Comparison of ENCODE assay signal across 8 mouse cellular contexts in genomic region chr4:43025084-43025960, GRCm38 (mm10). TPM values are rescaled to one million over a fixed set of nuclear protein-coding genes. Genes with fewer than 3 reads are reported as not detected.
DNase-seq lines count a peak whose midpoint lies in the region; ATAC-seq and TF ChIP-seq lines count a peak whose summit lies in the region.

Pigo (minus strand) TSS chr4:43025819.

- no peaks in the 10 kb centered on the region for H3K9me3 ChIP-seq in erythroblast, embryonic 14.5 days (ENCODE audit: control insufficient read depth, low read length)
- H3K9me3 ChIP-seq in heart, embryonic 12.5 days (replicated peaks), result no peaks in the 10 kb centered on the region
- H3K9me3 ChIP-seq in kidney, postnatal 0 days (replicated peaks; ENCODE audit: low read length), result no peaks in the 10 kb centered on the region
- H3K9me3 ChIP-seq in liver, embryonic 11.5 days (ENCODE audit: control insufficient read depth, low read length), result no peaks in the 10 kb centered on the region
- no peaks in the 10 kb centered on the region for H3K9me3 ChIP-seq in stomach, embryonic 14.5 days (ENCODE audit: control insufficient read depth, low read depth, low read length)

- ATAC-seq in heart, embryonic 12.5 days (ENCODE audit: insufficient number of reproducible peaks, low FRiP score), result peak; percentile 89
- peak; percentile 90 for ATAC-seq in kidney, postnatal 0 days (replicated peaks; ENCODE audit: low FRiP score, low read depth)
- ATAC-seq in liver, embryonic 11.5 days (replicated peaks; ENCODE audit: low FRiP score), result peak; percentile 92
- peak; percentile 93 for ATAC-seq in stomach, embryonic 14.5 days (ENCODE audit: insufficient number of reproducible peaks, insufficient read depth, low FRiP score, low read depth)

- TF ChIP-seq CTCF in C2C12 (IDR thresholded peaks at IDR 0.05; ENCODE audit: control insufficient read depth, insufficient read depth, insufficient read length), result peak; percentile 88
- TF ChIP-seq CTCF in brain, embryonic 14.5 days (IDR thresholded peaks at IDR 0.05; ENCODE audit: borderline replicate concordance, extremely low read depth, insufficient read depth, insufficient read length), result peak; percentile 92
- TF ChIP-seq CTCF in kidney, postnatal 0 days (IDR thresholded peaks at IDR 0.05; ENCODE audit: low read depth), result peak; percentile 83

- H3K27me3 ChIP-seq in C2C12 (ENCODE audit: control insufficient read depth, insufficient read depth, insufficient read length), result no peaks in the 10 kb centered on the region
- H3K27me3 ChIP-seq in erythroblast, embryonic 14.5 days (ENCODE audit: control insufficient read depth), result no peaks in the 10 kb centered on the region
- H3K27me3 ChIP-seq in heart, embryonic 12.5 days (replicated peaks), result no peaks in the 10 kb centered on the region
- no peaks in the 10 kb centered on the region for H3K27me3 ChIP-seq in kidney, postnatal 0 days (ENCODE audit: insufficient read depth, low read length)
- H3K27me3 ChIP-seq in liver, embryonic 11.5 days (replicated peaks; ENCODE audit: control insufficient read depth, insufficient read depth, low read length), result no peaks in the 10 kb centered on the region
- H3K27me3 ChIP-seq in stomach, embryonic 14.5 days (ENCODE audit: control insufficient read depth, insufficient read depth, low read length), result no peaks in the 10 kb centered on the region

- peak; percentile 97 for DNase-seq in brain, embryonic 14.5 days (ENCODE audit: low read depth)
- peak; percentile 98 for DNase-seq in kidney, postnatal 0 days (ENCODE audit: low spot score)
- DNase-seq in liver, embryonic 11.5 days (ENCODE audit: low spot score), result peak; percentile 95
- DNase-seq in naive thymus-derived CD4-positive, alpha-beta T cell, adult 2 months (ENCODE audit: low read depth), result peak; percentile 96

- TF ChIP-seq POLR2A in brain, embryonic 14.5 days (IDR thresholded peaks at IDR 0.05; ENCODE audit: borderline replicate concordance, extremely low read depth, insufficient read depth, insufficient read length, poor library complexity, severe bottlenecking), result peak; percentile 56; the same call in 1 of the 2 replicates

- no peaks in the 10 kb centered on the region for H3K79me3 ChIP-seq in C2C12 (ENCODE audit: low read depth)

- peaks cover 22% of the 10 kb centered on the region for H3K36me3 ChIP-seq in C2C12 (ENCODE audit: control insufficient read depth, insufficient read depth)
- H3K36me3 ChIP-seq in erythroblast, embryonic 14.5 days (ENCODE audit: control insufficient read depth), result peaks cover 87% of the 10 kb centered on the region
- peaks cover 69% of the 10 kb centered on the region for H3K36me3 ChIP-seq in heart, embryonic 12.5 days
- H3K36me3 ChIP-seq in kidney, postnatal 0 days (ENCODE audit: insufficient read depth, low read length), result peaks cover 45% of the 10 kb centered on the region
- peaks cover 49% of the 10 kb centered on the region for H3K36me3 ChIP-seq in liver, embryonic 11.5 days (ENCODE audit: control insufficient read depth, insufficient read depth, low read length)
- H3K36me3 ChIP-seq in stomach, embryonic 14.5 days (ENCODE audit: control insufficient read depth, insufficient read depth, low read length), result peaks cover 39% of the 10 kb centered on the region

- peak within 1 kb of the TSS; percentile 75 for H3K4me2 ChIP-seq in heart, embryonic 12.5 days
- H3K4me2 ChIP-seq in kidney, postnatal 0 days (ENCODE audit: low read length), result peak within 1 kb of the TSS; percentile 64
- peak within 1 kb of the TSS; percentile 78 for H3K4me2 ChIP-seq in liver, embryonic 11.5 days
- H3K4me2 ChIP-seq in stomach, embryonic 14.5 days (replicated peaks; ENCODE audit: low read depth, low read length), result peak within 1 kb of the TSS; percentile 83

- peak within 1 kb of the TSS; percentile 44 for H3ac ChIP-seq in C2C12 (ENCODE audit: control insufficient read depth, insufficient read length, low read depth)

- H3K9ac ChIP-seq in heart, embryonic 12.5 days, result peak within 1 kb of the TSS; percentile 66
- H3K9ac ChIP-seq in kidney, postnatal 0 days (ENCODE audit: low read depth, low read length), result peak within 1 kb of the TSS; percentile 64
- peak within 1 kb of the TSS; percentile 67 for H3K9ac ChIP-seq in liver, embryonic 11.5 days (ENCODE audit: low read depth, low read length)
- H3K9ac ChIP-seq in stomach, embryonic 14.5 days (replicated peaks; ENCODE audit: low read depth, low read length), result peak within 1 kb of the TSS; percentile 34

- peaks cover 9% of the 10 kb centered on the region for H3K79me2 ChIP-seq in C2C12 (ENCODE audit: control insufficient read depth, insufficient read depth)

- peak within 1 kb of the TSS; percentile 86 for H3K27ac ChIP-seq in heart, embryonic 12.5 days (ENCODE audit: poor library complexity, severe bottlenecking)
- H3K27ac ChIP-seq in kidney, postnatal 0 days, result peak within 1 kb of the TSS; percentile 90
- H3K27ac ChIP-seq in liver, embryonic 11.5 days (ENCODE audit: low read depth, low read length), result peak within 1 kb of the TSS; percentile 56
- peak within 1 kb of the TSS; percentile 88 for H3K27ac ChIP-seq in stomach, embryonic 14.5 days (ENCODE audit: low read length)

- WGBS in heart, embryonic 12.5 days, result 10% methylated on average over 42 of the region's 42 CpGs
- WGBS in kidney, postnatal 0 days, result 5% methylated on average over 42 of the region's 42 CpGs
- 7% methylated on average over 42 of the region's 42 CpGs for WGBS in liver, embryonic 11.5 days
- 7% methylated on average over 42 of the region's 42 CpGs for WGBS in stomach, embryonic 14.5 days

- peaks cover 47% of the 10 kb centered on the region for H3K4me1 ChIP-seq in erythroblast, embryonic 14.5 days (ENCODE audit: control insufficient read depth)
- H3K4me1 ChIP-seq in heart, embryonic 12.5 days (replicated peaks), result peaks cover 15% of the 10 kb centered on the region
- peaks cover 12% of the 10 kb centered on the region for H3K4me1 ChIP-seq in kidney, postnatal 0 days (replicated peaks; ENCODE audit: insufficient read depth, low read length)
- peaks cover 19% of the 10 kb centered on the region for H3K4me1 ChIP-seq in liver, embryonic 11.5 days (replicated peaks; ENCODE audit: control insufficient read depth, insufficient read depth, low read length)
- peaks cover 6% of the 10 kb centered on the region; the same call in 1 of the 2 replicates for H3K4me1 ChIP-seq in stomach, embryonic 14.5 days (ENCODE audit: control insufficient read depth, insufficient read depth, low read length)

- H3K4me3 ChIP-seq in C2C12 (ENCODE audit: insufficient read depth, poor library complexity, severe bottlenecking), result peak within 1 kb of the TSS; percentile 29
- H3K4me3 ChIP-seq in erythroblast, embryonic 14.5 days (replicated peaks), result peak within 1 kb of the TSS; percentile 83
- peak within 1 kb of the TSS; percentile 68 for H3K4me3 ChIP-seq in heart, embryonic 12.5 days
- H3K4me3 ChIP-seq in kidney, postnatal 0 days (replicated peaks; ENCODE audit: low read depth, low read length), result peak within 1 kb of the TSS; percentile 49
- peak within 1 kb of the TSS; percentile 56 for H3K4me3 ChIP-seq in liver, embryonic 11.5 days (ENCODE audit: low read depth, low read length)
- peak within 1 kb of the TSS; percentile 59 for H3K4me3 ChIP-seq in stomach, embryonic 14.5 days (ENCODE audit: low read depth, low read length)

TF ChIP-seq in C2C12, 6 proteins besides CTCF, POLR2A, EP300 and RAD21:
- TF ChIP-seq MYOG (IDR thresholded peaks at IDR 0.05; ENCODE audit: control insufficient read depth, extremely low read depth, insufficient read length) (no peak), USF1 (IDR thresholded peaks at IDR 0.05; ENCODE audit: low read depth) (no peak)
TF ChIP-seq in C2C12: peak in this region for 0.

RNA-seq across cellular contexts. Expression of gene Pigo, which starts in this region (rescaled TPM):
- polyA plus RNA-seq in C2C12 (2012; fragmentation: generic; extraction: Trizol), result 4.9 TPM
- 34.1 and 34.9 TPM in 2 replicates for polyA plus RNA-seq in brain, embryonic 14.5 days (2012; rRNA removed)
- 2.1 and 2.2 TPM in 2 replicates for polyA plus RNA-seq in erythroblast, embryonic 14.5 days (2012)
- polyA plus RNA-seq in heart, embryonic 12.5 days (2016; fragmentation: Nextera tagmentation; extraction: Ambion mirVana), result 15.8 and 18.7 TPM in 2 replicates
- 19.2 and 21.3 TPM in 2 replicates for polyA plus RNA-seq in kidney, postnatal 0 days (2015; fragmentation: Nextera tagmentation; extraction: Ambion mirVana)
- 22.5 and 23.3 TPM in 2 replicates for polyA plus RNA-seq in liver, embryonic 11.5 days (2014; fragmentation: Nextera tagmentation; extraction: Ambion mirVana)
- 21.3 and 23.3 TPM in 2 replicates for polyA plus RNA-seq in stomach, embryonic 14.5 days (2014; fragmentation: Nextera tagmentation; extraction: Ambion mirVana)

Comparison
In these comparisons a context has a peak if more than half of its experiments do, and no peak if none do; other contexts are left out.
1. Peak in every context shown above with its lines: DNase-seq, ATAC-seq, H3K4me3 ChIP-seq and H3K27ac ChIP-seq.
2. H3K4me3 ChIP-seq: peak in every context shown above with its lines; median percentile 83 in erythroblast, embryonic 14.5 days; 68 in heart, embryonic 12.5 days; 59 in stomach, embryonic 14.5 days; 56 in liver, embryonic 11.5 days; 49 in kidney, postnatal 0 days; 29 in C2C12.